Mouse (Mus musculus) neural tube, embryonic 12.5 days (tissue): Measurements from ENCODE around the gene Trpm2. TPM values are rescaled to one million over a fixed set of nuclear protein-coding genes. Genes with fewer than 3 reads are reported as not detected.

ENCODE experiments used
- ATAC-seq: fragments of 200-750 bp; cut with Nextera tagmentation; 2 replicates; pipeline ENCODE4 v1.8.0; 2017; ENCODE audit warnings: low read depth, mild to moderate bottlenecking, moderate TSS enrichment, moderate library complexity; ENCODE audit not compliant: low FRiP score
- H3K27ac ChIP-seq: fragments of 300-500 bp; sonication (generic); 2 replicates; pipeline ENCODE4 v1.5.1; 2016
- H3K27me3 ChIP-seq: fragments of 300-500 bp; sonication (generic); replicated peaks from 2 replicates; pipeline ENCODE4 v1.6.1; 2016; ENCODE audit warnings: mild to moderate bottlenecking
- H3K36me3 ChIP-seq: fragments of 300-500 bp; sonication (generic); 2 replicates; pipeline ENCODE4 v1.6.1; 2016; ENCODE audit warnings: mild to moderate bottlenecking
- H3K4me1 ChIP-seq: fragments of 300-500 bp; sonication (generic); 2 replicates; pipeline ENCODE4 v1.6.1; 2016
- H3K4me2 ChIP-seq: fragments of 300-500 bp; sonication (generic); replicated peaks from 2 replicates; pipeline ENCODE4 v1.6.1; 2016; ENCODE audit warnings: mild to moderate bottlenecking
- H3K4me3 ChIP-seq: fragments of 300-500 bp; sonication (generic); 2 replicates; pipeline ENCODE4 v1.5.1; 2016
- H3K9ac ChIP-seq: fragments of 300-500 bp; sonication (generic); 2 replicates; pipeline ENCODE4 v1.6.1; 2016; ENCODE audit warnings: mild to moderate bottlenecking
- H3K9me3 ChIP-seq: fragments of 300-500 bp; sonication (generic); 2 replicates; pipeline ENCODE4 v1.6.1; 2016; ENCODE audit warnings: mild to moderate bottlenecking
- WGBS: fragments of 180-500 bp; shearing (Covaris S2); methylation state at CpG from one replicate; pipeline ENCODE4 v1.1.7; 2016; 5-methylcytosine and 5-hydroxymethylcytosine counted together
- polyA plus RNA-seq: library from polyadenylated mRNA; unstranded; fragments of >200 nt; fragmentation: Nextera tagmentation; extraction: Ambion mirVana; gene quantifications from 2 replicates; pipeline ENCODE4 v1.2.1, GENCODE M21; 2016

Trpm2 gene
- polyA plus RNA-seq, 1 experiment from 2014 or later = 3.0 TPM

GRCm38 (mm10) chr10:77926140-77926539 is 44.2 kb downstream of the Trpm2 start:
- no peak overlapping the region for H3K9ac ChIP-seq
- no peaks in the 10 kb centered on the region for H3K36me3 ChIP-seq
- H3K4me1 ChIP-seq = no peaks in the 10 kb centered on the region
- 49% methylated on average over 7 of the region's 7 CpGs for WGBS
- H3K4me3 ChIP-seq = no peak overlapping the region
- H3K27ac ChIP-seq = no peak overlapping the region
- no peaks in the 10 kb centered on the region for H3K27me3 ChIP-seq
- H3K9me3 ChIP-seq = no peaks in the 10 kb centered on the region
- H3K4me2 ChIP-seq = no peak overlapping the region
- ATAC-seq = no peak

DNA sequence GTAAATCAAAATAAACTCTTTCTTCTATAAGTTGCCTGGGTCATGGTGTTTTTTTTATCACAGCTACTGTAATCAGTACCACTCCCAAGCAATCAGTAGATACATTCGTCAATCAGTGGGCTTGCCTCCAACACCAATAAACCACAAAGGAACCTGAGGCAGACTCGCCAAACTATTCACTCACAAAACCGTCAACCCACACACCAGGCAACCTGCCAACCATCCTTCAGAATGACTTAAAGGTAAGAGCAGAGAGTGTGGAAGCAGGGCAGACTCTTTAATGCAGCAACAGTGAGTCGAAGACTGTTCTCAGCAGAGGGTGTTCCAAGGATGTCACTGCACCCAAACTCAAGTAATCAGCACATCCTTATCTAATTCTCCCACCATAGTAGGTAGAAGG is 47.7 kb downstream of the Trpm2 start:
- WGBS = 69% methylated on average over 4 of the region's 4 CpGs
- H3K9ac ChIP-seq = no peak overlapping the region
- no peak for ATAC-seq

GRCm38 (mm10) chr10:77921009-77921408 is 49.4 kb downstream of the Trpm2 start:
- no peak overlapping the region for H3K27ac ChIP-seq
- H3K4me3 ChIP-seq = no peak overlapping the region
- no peaks in the 10 kb centered on the region for H3K4me1 ChIP-seq
- WGBS = 77% methylated on average over 5 of the region's 5 CpGs
- ATAC-seq = no peak
- no peak overlapping the region for H3K9ac ChIP-seq
- no peak overlapping the region for H3K4me2 ChIP-seq
- no peaks in the 10 kb centered on the region for H3K9me3 ChIP-seq
- no peaks in the 10 kb centered on the region for H3K27me3 ChIP-seq
- no peaks in the 10 kb centered on the region for H3K36me3 ChIP-seq

More for the DNA sequence above, 47.7 kb downstream of the Trpm2 start:
- Histone ChIP-seq H3K4me3 (no peak overlapping the region), H3K27ac (no peak overlapping the region), H3K9me3 (no peaks in the 10 kb centered on the region), H3K4me2 (no peak overlapping the region), H3K36me3 (no peaks in the 10 kb centered on the region), H3K4me1 (no peaks in the 10 kb centered on the region), H3K27me3 (no peaks in the 10 kb centered on the region)

DNA sequence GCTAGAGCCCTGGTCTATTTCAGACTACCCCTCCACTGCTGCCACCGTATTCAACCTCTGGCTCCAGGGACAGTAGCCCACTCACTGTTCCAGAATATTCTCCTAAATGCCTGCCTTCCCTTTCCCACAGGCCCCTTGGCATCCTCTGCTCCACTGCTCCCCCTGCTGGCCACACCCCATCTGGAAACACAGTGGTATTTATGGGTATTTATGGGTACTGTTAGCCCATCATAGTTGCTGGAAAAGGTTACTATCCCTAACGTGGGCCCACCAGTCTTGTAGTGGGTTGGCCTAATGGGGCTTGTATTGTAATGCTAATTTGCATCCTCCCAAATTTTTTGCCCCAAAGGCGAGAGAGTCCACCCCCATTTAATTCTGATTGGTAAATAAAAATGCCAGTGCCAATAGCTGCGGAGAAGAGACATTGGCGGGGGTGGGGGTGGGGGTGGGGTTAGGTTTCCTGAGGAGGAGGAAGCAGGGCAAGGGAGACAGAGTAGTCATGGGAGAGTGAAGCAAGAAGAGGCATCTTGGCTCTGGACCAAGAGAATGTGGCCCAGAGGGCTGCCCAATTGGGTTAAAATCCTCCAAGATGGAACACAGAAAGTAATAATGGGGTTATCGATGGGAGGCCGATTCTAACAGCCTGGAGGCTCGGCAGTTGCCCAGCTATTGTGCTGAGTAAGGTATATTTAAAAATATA is 53.6 kb downstream of the Trpm2 start:
- H3K27ac ChIP-seq = no peak overlapping the region
- H3K27me3 ChIP-seq = no peaks in the 10 kb centered on the region
- no peaks in the 10 kb centered on the region for H3K36me3 ChIP-seq
- no peaks in the 10 kb centered on the region for H3K4me1 ChIP-seq
- no peak overlapping the region for H3K9ac ChIP-seq
- ATAC-seq = no peak
- WGBS = 65% methylated on average over 8 of the region's 8 CpGs
- H3K9me3 ChIP-seq = no peaks in the 10 kb centered on the region
- H3K4me3 ChIP-seq = no peak overlapping the region
- no peak overlapping the region for H3K4me2 ChIP-seq

- no peaks in the 10 kb centered on the region for H3K36me3 ChIP-seq
- H3K4me2 ChIP-seq = no peak overlapping the region
- no peaks in the 10 kb centered on the region for H3K4me1 ChIP-seq
- 79% methylated on average over 4 of the region's 4 CpGs for WGBS
- H3K9ac ChIP-seq = no peak overlapping the region
- H3K27me3 ChIP-seq = no peaks in the 10 kb centered on the region
- H3K4me3 ChIP-seq = no peak overlapping the region
- H3K9me3 ChIP-seq = no peaks in the 10 kb centered on the region
- H3K27ac ChIP-seq = no peak overlapping the region
- ATAC-seq = no peak
These were observed 57.1 kb downstream of the Trpm2 start for GRCm38 (mm10) chr10:77913292-77913691.

DNA sequence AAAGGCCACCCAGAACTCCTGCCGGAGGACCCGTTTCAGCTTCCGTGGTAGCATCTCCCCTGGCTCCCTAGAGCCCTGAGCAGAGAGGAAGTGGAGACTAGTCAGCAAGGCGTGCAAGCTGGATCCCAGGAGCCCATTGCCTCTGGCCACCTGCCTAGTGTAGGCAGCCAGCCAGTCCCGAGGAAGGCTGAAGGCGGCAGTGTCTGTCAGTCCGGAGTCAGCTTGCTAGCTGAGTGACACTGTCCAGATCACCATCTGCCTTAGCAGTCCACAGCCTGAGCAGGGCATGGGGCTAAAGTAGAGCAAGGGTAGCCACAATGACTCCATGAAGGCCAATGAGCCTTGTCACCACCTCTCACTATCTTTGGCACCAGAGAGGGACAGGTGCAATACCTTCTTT is 57.8 kb downstream of the Trpm2 start:
- ATAC-seq = no peak
- no peak overlapping the region for H3K9ac ChIP-seq
- H3K36me3 ChIP-seq = no peaks in the 10 kb centered on the region
- H3K4me1 ChIP-seq = no peaks in the 10 kb centered on the region
- H3K9me3 ChIP-seq = no peaks in the 10 kb centered on the region
- H3K4me3 ChIP-seq = no peak overlapping the region
- 81% methylated on average over 7 of the region's 7 CpGs for WGBS
- no peaks in the 10 kb centered on the region for H3K27me3 ChIP-seq
- no peak overlapping the region for H3K27ac ChIP-seq
- H3K4me2 ChIP-seq = no peak overlapping the region

- Histone ChIP-seq H3K4me1 (peaks cover 12% of the 10 kb centered on the region; the same call in 1 of the 2 replicates), H3K9ac (peak overlapping the region; percentile 59), H3K36me3 (no peaks in the 10 kb centered on the region), H3K4me2 (peak overlapping the region; percentile 83), H3K9me3 (no peaks in the 10 kb centered on the region), H3K4me3 (peak overlapping the region; percentile 51), H3K27ac (no peak overlapping the region), H3K27me3 (0 out of 2 replicates have a peak, but pooled peaks cover 4% of the 10 kb centered on the region)
- WGBS = 6% methylated on average over 35 of the region's 35 CpGs
- ATAC-seq = peak; percentile 89
These were observed 67.3 kb downstream of the Trpm2 start for GRCm38 (mm10) chr10:77902894-77903715.

- peak; percentile 79 for ATAC-seq
- Histone ChIP-seq H3K36me3 (no peaks in the 10 kb centered on the region), H3K4me1 (peaks cover 12% of the 10 kb centered on the region; the same call in 1 of the 2 replicates), H3K4me2 (peak within 1 kb of the TSS; percentile 83), H3K4me3 (peak within 1 kb of the TSS; percentile 51), H3K9ac (peak within 1 kb of the TSS; percentile 59), H3K27ac (no peak within 1 kb of the TSS), H3K27me3 (0 out of 2 replicates have a peak, but pooled peaks cover 4% of the 10 kb centered on the region), H3K9me3 (no peaks in the 10 kb centered on the region)
- 1% methylated on average over 45 of the region's 46 CpGs for WGBS
These were observed 68.0 kb downstream of the Trpm2 start, which contains the start of gene Lrrc3 for GRCm38 (mm10) chr10:77902211-77902893. Gene Lrrc3, minus strand, starts transcription at chr10:77902536.

GRCm38 (mm10) chr10:77901871-77902210 is 68.5 kb downstream of the Trpm2 start:
- 3% methylated on average over 14 of the region's 14 CpGs for WGBS
- H3K9ac ChIP-seq = peak overlapping the region; percentile 59
- H3K27ac ChIP-seq = no peak overlapping the region
- no peaks in the 10 kb centered on the region for H3K36me3 ChIP-seq
- H3K4me3 ChIP-seq = peak overlapping the region; percentile 51
- H3K9me3 ChIP-seq = no peaks in the 10 kb centered on the region
- H3K4me2 ChIP-seq = peak overlapping the region; percentile 83
- H3K27me3 ChIP-seq = 0 out of 2 replicates have a peak, but pooled peaks cover 4% of the 10 kb centered on the region
- H3K4me1 ChIP-seq = peaks cover 12% of the 10 kb centered on the region; the same call in 1 of the 2 replicates
- ATAC-seq = no peak; the same call in 1 of the 2 replicates

GRCm38 (mm10) chr10:77900903-77901818 is 69.2 kb downstream of the Trpm2 start:
- peak overlapping the region; percentile 83 for H3K4me2 ChIP-seq
- ATAC-seq = no peak
- no peaks in the 10 kb centered on the region for H3K36me3 ChIP-seq
- H3K9me3 ChIP-seq = no peaks in the 10 kb centered on the region
- 85% methylated on average over 27 of the region's 27 CpGs for whole genome bisulfite sequencing
- H3K9ac ChIP-seq = peak overlapping the region; percentile 59; the same call in 1 of the 2 replicates
- H3K4me3 ChIP-seq = peak overlapping the region; percentile 51; the same call in 1 of the 2 replicates
- H3K27me3 ChIP-seq = 0 out of 2 replicates have a peak, but pooled peaks cover 4% of the 10 kb centered on the region
- H3K4me1 ChIP-seq = peaks cover 12% of the 10 kb centered on the region; the same call in 1 of the 2 replicates
- H3K27ac ChIP-seq = no peak overlapping the region

GRCm38 (mm10) chr10:77900126-77900525 is 70.2 kb downstream of the Trpm2 start:
- Histone ChIP-seq H3K9ac (no peak overlapping the region), H3K4me3 (no peak overlapping the region), H3K36me3 (no peaks in the 10 kb centered on the region), H3K4me2 (no peak overlapping the region), H3K9me3 (no peaks in the 10 kb centered on the region), H3K27ac (no peak overlapping the region), H3K4me1 (peaks cover 12% of the 10 kb centered on the region; the same call in 1 of the 2 replicates), H3K27me3 (0 out of 2 replicates have a peak, but pooled peaks cover 4% of the 10 kb centered on the region)
- 86% methylated on average over 7 of the region's 7 CpGs for WGBS
- no peak for ATAC-seq
